Mouse (Mus musculus): ENCODE measurements at regions not wholly inside any gene's neighbourhood (a gene's known extent, or its start where the extent isn't known, plus 50 kb on each side); places are given as distances from the start of the nearest gene placed in this dataset.

DNA sequence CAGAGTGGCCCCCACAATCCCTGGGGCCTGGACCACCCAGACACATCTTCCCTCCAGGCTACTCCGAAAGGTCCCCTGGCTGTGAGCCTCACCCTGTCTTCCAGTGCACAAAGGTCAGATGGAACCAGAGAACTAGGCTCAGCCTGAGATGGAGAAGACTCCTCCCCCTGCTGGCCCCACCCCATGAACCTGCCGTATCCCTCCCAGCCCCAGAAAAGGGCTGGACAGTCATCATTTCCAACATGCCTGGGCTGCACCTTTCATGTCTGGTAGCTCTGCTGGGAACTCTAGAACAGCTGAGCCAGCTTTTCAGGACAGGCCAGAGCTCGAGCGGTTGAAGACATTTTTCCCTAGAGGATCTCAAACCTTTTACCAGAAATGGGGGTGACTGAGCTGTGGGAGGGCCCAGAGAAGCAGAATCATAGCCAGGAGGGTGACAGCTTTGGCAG is 77.8 kb downstream of the Zfp36l1 start:
- H3K27ac ChIP-seq (replicated peaks): no peak overlapping the region
- no peaks in the 10 kb centered on the region for H3K27me3 ChIP-seq
- ATAC-seq (replicated peaks): no peak
- H3K4me3 ChIP-seq: no peak overlapping the region
- WGBS: 66% methylated on average over 4 of the region's 4 CpGs
- no peaks in the 10 kb centered on the region for H3K4me1 ChIP-seq
- H3K4me2 ChIP-seq (replicated peaks): no peak overlapping the region
- no peaks in the 10 kb centered on the region for H3K36me3 ChIP-seq
- H3K9ac ChIP-seq (replicated peaks): no peak overlapping the region
- no peaks in the 10 kb centered on the region for H3K9me3 ChIP-seq

- H3K9me3 ChIP-seq: no peaks in the 10 kb centered on the region
- H3K4me1 ChIP-seq: no peaks in the 10 kb centered on the region
- H3K27me3 ChIP-seq: no peaks in the 10 kb centered on the region
- WGBS: 84% methylated on average over 5 of the region's 5 CpGs
- ATAC-seq (replicated peaks): no peak
- no peaks in the 10 kb centered on the region for H3K36me3 ChIP-seq
- no peak overlapping the region for H3K27ac ChIP-seq (replicated peaks)
- H3K4me2 ChIP-seq (replicated peaks): no peak overlapping the region
- H3K4me3 ChIP-seq: no peak overlapping the region
- no peak overlapping the region for H3K9ac ChIP-seq (replicated peaks)
These were observed 78.7 kb downstream of the Zfp36l1 start for GRCm38 (mm10) chr12:80034100-80034499.

- WGBS: 81% methylated on average over 3 of the region's 3 CpGs
- Histone ChIP-seq H3K27me3 (no peaks in the 10 kb centered on the region), H3K9ac (replicated peaks) (no peak overlapping the region), H3K36me3 (no peaks in the 10 kb centered on the region), H3K27ac (replicated peaks) (no peak overlapping the region), H3K4me1 (no peaks in the 10 kb centered on the region), H3K9me3 (no peaks in the 10 kb centered on the region), H3K4me2 (replicated peaks) (no peak overlapping the region), H3K4me3 (no peak overlapping the region)
- ATAC-seq (replicated peaks): no peak
These were observed 80.3 kb downstream of the Zfp36l1 start for GRCm38 (mm10) chr12:80032520-80032919.

DNA sequence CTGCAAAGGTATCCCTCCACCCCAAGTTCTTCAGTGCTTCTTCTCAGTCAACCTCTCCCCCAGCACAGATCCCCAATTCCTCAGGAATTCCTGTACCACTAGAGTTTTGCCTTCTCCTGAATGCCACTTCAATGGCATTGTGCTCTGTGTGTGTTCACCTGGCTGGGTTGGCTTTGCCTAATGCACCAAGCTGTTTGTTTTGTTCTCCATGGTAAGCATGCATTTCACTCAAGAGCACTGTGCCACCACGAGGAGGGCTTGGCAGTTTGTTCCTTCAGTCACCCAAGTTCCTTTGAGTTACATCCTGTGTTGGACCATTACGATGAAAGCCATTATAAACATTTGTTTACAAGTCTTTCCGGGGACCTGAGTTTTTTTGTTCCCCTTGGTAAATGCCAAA is 84.5 kb downstream of the Zfp36l1 start:
- 84% methylated on average over 3 of the region's 3 CpGs for WGBS
- ATAC-seq (replicated peaks): no peak
- Histone ChIP-seq H3K27me3 (no peaks in the 10 kb centered on the region), H3K27ac (replicated peaks) (no peak overlapping the region), H3K9me3 (no peaks in the 10 kb centered on the region), H3K4me2 (replicated peaks) (no peak overlapping the region), H3K4me1 (peaks cover 3% of the 10 kb centered on the region), H3K4me3 (no peak overlapping the region), H3K36me3 (no peaks in the 10 kb centered on the region), H3K9ac (replicated peaks) (no peak overlapping the region)

GRCm38 (mm10) chr12:80023107-80024078 is 89.4 kb downstream of the Zfp36l1 start:
- Histone ChIP-seq H3K9me3 (no peaks in the 10 kb centered on the region), H3K4me3 (no peak overlapping the region), H3K27ac (replicated peaks) (peak overlapping the region; percentile 58), H3K9ac (replicated peaks) (no peak overlapping the region), H3K27me3 (no peaks in the 10 kb centered on the region), H3K4me2 (replicated peaks) (peak overlapping the region; percentile 33), H3K4me1 (peaks cover 30% of the 10 kb centered on the region), H3K36me3 (no peaks in the 10 kb centered on the region)
- peak; percentile 69 for ATAC-seq (replicated peaks)
- 9% methylated on average over 15 of the region's 18 CpGs for WGBS

- 0 out of 2 replicates have a peak overlapping the region, but pooled peaks have one; percentile 11 for H3K9ac ChIP-seq (replicated peaks)
- no peaks in the 10 kb centered on the region for H3K9me3 ChIP-seq
- no peaks in the 10 kb centered on the region for H3K27me3 ChIP-seq
- WGBS: 11% methylated on average over 17 of the region's 18 CpGs
- ATAC-seq (replicated peaks): peak; percentile 67
- no peaks in the 10 kb centered on the region for H3K36me3 ChIP-seq
- no peak overlapping the region for H3K4me3 ChIP-seq
- peaks cover 30% of the 10 kb centered on the region for H3K4me1 ChIP-seq
- peak overlapping the region; percentile 33 for H3K4me2 ChIP-seq (replicated peaks)
- peak overlapping the region; percentile 58 for H3K27ac ChIP-seq (replicated peaks)
These were observed 90.4 kb downstream of the Zfp36l1 start for GRCm38 (mm10) chr12:80022181-80023106.

GRCm38 (mm10) chr12:80021030-80021473 is 91.8 kb downstream of the Zfp36l1 start:
- H3K27ac ChIP-seq (replicated peaks): peak overlapping the region; percentile 58; the same call in 1 of the 2 replicates
- no peaks in the 10 kb centered on the region for H3K36me3 ChIP-seq
- H3K27me3 ChIP-seq: no peaks in the 10 kb centered on the region
- peaks cover 30% of the 10 kb centered on the region for H3K4me1 ChIP-seq
- no peak overlapping the region for H3K9ac ChIP-seq (replicated peaks)
- H3K4me2 ChIP-seq (replicated peaks): no peak overlapping the region
- 8% methylated on average over 6 of the region's 6 CpGs for WGBS
- no peak overlapping the region for H3K4me3 ChIP-seq
- no peaks in the 10 kb centered on the region for H3K9me3 ChIP-seq
- ATAC-seq (replicated peaks): no peak

DNA sequence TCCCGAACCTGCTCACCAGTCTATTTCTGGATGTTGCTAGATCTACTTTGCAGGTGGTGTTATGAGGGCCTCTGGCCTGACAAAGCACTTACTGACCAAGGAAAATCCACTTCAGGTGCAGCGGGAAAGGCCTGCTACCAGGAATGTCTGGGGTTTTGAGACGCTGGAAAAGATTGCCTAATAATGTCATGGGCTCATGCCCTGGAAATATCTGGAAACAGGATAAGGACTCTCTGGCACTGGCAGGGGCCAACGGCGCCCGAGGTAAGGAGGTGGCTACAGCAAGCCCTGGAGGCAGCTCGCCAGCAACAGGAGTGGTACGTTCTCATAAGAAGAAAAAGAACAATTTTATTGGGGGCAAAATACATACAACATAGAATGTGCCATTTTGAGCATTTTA is 94.7 kb downstream of the Zfp36l1 start:
- WGBS: 89% methylated on average over 8 of the region's 8 CpGs
- no peaks in the 10 kb centered on the region for H3K27me3 ChIP-seq
- H3K9ac ChIP-seq (replicated peaks): no peak overlapping the region
- H3K4me2 ChIP-seq (replicated peaks): no peak overlapping the region
- peaks cover 40% of the 10 kb centered on the region for H3K4me1 ChIP-seq
- H3K27ac ChIP-seq (replicated peaks): no peak overlapping the region
- H3K36me3 ChIP-seq: no peaks in the 10 kb centered on the region
- ATAC-seq (replicated peaks): no peak
- no peak overlapping the region for H3K4me3 ChIP-seq
- no peaks in the 10 kb centered on the region for H3K9me3 ChIP-seq

- WGBS: 92% methylated on average over 8 of the region's 8 CpGs
- ATAC-seq (replicated peaks): no peak
- Histone ChIP-seq H3K4me3 (no peak overlapping the region), H3K9me3 (no peaks in the 10 kb centered on the region), H3K27ac (replicated peaks) (no peak overlapping the region), H3K4me1 (peaks cover 34% of the 10 kb centered on the region), H3K27me3 (no peaks in the 10 kb centered on the region), H3K36me3 (no peaks in the 10 kb centered on the region), H3K9ac (replicated peaks) (no peak overlapping the region), H3K4me2 (replicated peaks) (no peak overlapping the region)
These were observed 95.4 kb downstream of the Zfp36l1 start for GRCm38 (mm10) chr12:80017376-80017929.

DNA sequence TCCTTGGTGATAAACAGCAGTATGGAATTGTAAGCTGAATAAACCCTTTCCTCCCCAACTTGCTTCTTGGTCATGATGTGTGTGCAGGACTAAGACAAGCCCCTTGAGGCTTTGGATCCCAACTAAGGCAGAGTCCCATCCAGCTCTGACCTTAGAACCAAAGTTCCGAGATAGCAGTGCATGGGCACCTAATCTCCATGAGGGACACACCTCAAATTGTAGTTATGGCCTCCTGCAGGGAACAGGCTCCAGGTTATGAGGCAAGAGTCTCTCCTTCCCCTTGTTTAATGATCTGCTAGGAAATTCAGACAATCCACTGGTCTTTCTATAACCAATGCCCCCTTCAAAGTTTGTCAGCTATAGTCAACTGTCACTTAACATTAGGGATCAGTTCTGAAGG is 96.9 kb downstream of the Zfp36l1 start:
- H3K27me3 ChIP-seq: no peaks in the 10 kb centered on the region
- H3K4me3 ChIP-seq: no peak overlapping the region
- no peak overlapping the region for H3K4me2 ChIP-seq (replicated peaks)
- no peak overlapping the region for H3K27ac ChIP-seq (replicated peaks)
- H3K36me3 ChIP-seq: no peaks in the 10 kb centered on the region
- no peak for ATAC-seq (replicated peaks)
- peaks cover 19% of the 10 kb centered on the region for H3K4me1 ChIP-seq
- no peaks in the 10 kb centered on the region for H3K9me3 ChIP-seq
- no peak overlapping the region for H3K9ac ChIP-seq (replicated peaks)
- WGBS: 92% methylated on average over 1 of the region's 1 CpGs

DNA sequence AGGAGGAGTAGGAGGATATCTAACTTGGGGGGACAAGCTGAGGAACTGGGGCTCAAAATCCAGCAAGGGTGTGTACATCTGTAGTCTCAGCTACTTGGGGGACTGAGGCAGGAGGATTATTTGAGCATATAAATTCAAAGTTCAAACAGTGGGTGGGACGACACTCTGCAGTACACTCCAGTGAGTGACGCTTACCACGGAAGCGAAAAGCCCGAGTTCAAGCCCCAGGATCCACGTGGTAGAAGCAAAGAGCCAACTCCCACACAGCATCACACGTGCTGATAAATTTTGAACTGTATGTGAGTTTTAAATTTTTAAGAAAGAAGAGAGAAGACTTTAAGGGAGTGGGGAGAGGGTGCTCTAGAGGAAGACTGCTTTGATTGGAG is 98.2 kb downstream of the Zfp36l1 start:
- ATAC-seq (replicated peaks): peak; percentile 4; the same call in 1 of the 2 replicates
- H3K4me1 ChIP-seq: peaks cover 15% of the 10 kb centered on the region

More for the DNA sequence above, 98.2 kb downstream of the Zfp36l1 start:
- H3K4me3 ChIP-seq: no peak overlapping the region; the same call in 1 of the 2 replicates
- no peaks in the 10 kb centered on the region for H3K36me3 ChIP-seq
- peak overlapping the region; percentile 21; the same call in 1 of the 2 replicates for H3K4me2 ChIP-seq (replicated peaks)
- H3K27me3 ChIP-seq: no peaks in the 10 kb centered on the region
- 72% methylated on average over 7 of the region's 7 CpGs for WGBS
- H3K9me3 ChIP-seq: no peaks in the 10 kb centered on the region
- peak overlapping the region; percentile 74 for H3K27ac ChIP-seq (replicated peaks)
- no peak overlapping the region for H3K9ac ChIP-seq (replicated peaks)

Measured in forebrain, embryonic 15.5 days (tissue).